Mouse (Mus musculus): ENCODE data around the gene Proser2. TPM values are rescaled to one million over a fixed set of nuclear protein-coding genes. Genes with fewer than 3 reads are reported as not detected.
A peak's percentile ranks its signal among the peaks of the same experiment; 100 is the strongest.

Gene Proser2
- polyA plus RNA-seq, 1 experiment from 2014 or later, result 2.8 TPM

DNA sequence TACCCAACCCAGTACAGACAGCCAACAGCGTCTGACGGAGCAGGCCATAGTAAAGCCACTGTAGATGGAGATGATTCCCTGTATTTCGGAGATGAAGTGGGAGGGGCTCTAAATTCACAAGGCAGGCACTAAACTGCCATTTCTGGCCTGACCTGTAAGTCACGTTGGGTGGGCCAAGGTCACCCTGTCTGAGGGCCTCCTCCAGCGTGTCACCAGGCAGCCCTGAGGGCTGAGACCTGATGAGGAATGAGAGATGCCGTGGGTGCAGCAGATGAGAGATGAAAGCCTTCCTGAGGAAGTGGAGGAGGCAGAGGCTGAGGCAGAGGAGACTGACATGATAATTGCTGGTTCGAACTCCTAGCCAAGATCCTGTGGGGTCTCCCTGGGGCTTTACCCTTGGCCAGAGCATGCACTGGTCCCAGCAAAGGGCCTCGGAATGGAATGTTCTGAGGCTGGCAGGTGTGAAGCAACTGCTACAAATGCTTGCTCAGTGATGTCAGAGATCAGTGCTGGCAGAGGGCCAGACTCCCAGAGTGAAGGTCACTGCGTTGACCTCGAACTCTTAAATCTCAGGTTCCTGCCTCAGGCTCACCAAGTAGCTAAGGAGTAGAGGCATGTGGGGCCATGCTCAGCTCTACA lies 55.0 kb downstream of the Proser2 start:
- ATAC-seq (replicated peaks; ENCODE audit: low FRiP score) (no peak), DNase-seq (ENCODE audit: low spot score) (peak; percentile 61)
- no peaks in the 10 kb centered on the region for H3K36me3 ChIP-seq (ENCODE audit: control insufficient read depth, insufficient read depth, low read length)
- no peaks in the 10 kb centered on the region for H3K9me3 ChIP-seq (ENCODE audit: control insufficient read depth, low read length)
- no peak overlapping the region for H3K9ac ChIP-seq (ENCODE audit: low read length)
- WGBS, result 80% methylated on average over 10 of the region's 10 CpGs
- no peak overlapping the region for H3K27ac ChIP-seq (ENCODE audit: low read depth, low read length)
- H3K4me3 ChIP-seq (ENCODE audit: low read depth, low read length), result no peak overlapping the region
- no peak overlapping the region for H3K4me2 ChIP-seq (ENCODE audit: low read depth, low read length, severe bottlenecking)
- H3K4me1 ChIP-seq (replicated peaks; ENCODE audit: control insufficient read depth, insufficient read depth, low read length), result no peaks in the 10 kb centered on the region
- no peaks in the 10 kb centered on the region for H3K27me3 ChIP-seq (ENCODE audit: control insufficient read depth, insufficient read depth, low read length)

GRCm38 (mm10) chr2:6072685-6073260 lies 57.2 kb downstream of the Proser2 start:
- Histone ChIP-seq H3K36me3 (ENCODE audit: control insufficient read depth, insufficient read depth, low read length) (no peaks in the 10 kb centered on the region), H3K9me3 (ENCODE audit: control insufficient read depth, low read length) (no peaks in the 10 kb centered on the region), H3K4me3 (ENCODE audit: low read depth, low read length) (no peak overlapping the region), H3K4me2 (ENCODE audit: low read depth, low read length, severe bottlenecking) (no peak overlapping the region), H3K27me3 (ENCODE audit: control insufficient read depth, insufficient read depth, low read length) (no peaks in the 10 kb centered on the region), H3K27ac (ENCODE audit: low read depth, low read length) (no peak overlapping the region), H3K9ac (ENCODE audit: low read length) (no peak overlapping the region), H3K4me1 (replicated peaks; ENCODE audit: control insufficient read depth, insufficient read depth, low read length) (no peaks in the 10 kb centered on the region)
- ATAC-seq (replicated peaks; ENCODE audit: low FRiP score) (no peak), DNase-seq (ENCODE audit: low spot score) (no peak)
- WGBS, result 83% methylated on average over 7 of the region's 7 CpGs

DNA sequence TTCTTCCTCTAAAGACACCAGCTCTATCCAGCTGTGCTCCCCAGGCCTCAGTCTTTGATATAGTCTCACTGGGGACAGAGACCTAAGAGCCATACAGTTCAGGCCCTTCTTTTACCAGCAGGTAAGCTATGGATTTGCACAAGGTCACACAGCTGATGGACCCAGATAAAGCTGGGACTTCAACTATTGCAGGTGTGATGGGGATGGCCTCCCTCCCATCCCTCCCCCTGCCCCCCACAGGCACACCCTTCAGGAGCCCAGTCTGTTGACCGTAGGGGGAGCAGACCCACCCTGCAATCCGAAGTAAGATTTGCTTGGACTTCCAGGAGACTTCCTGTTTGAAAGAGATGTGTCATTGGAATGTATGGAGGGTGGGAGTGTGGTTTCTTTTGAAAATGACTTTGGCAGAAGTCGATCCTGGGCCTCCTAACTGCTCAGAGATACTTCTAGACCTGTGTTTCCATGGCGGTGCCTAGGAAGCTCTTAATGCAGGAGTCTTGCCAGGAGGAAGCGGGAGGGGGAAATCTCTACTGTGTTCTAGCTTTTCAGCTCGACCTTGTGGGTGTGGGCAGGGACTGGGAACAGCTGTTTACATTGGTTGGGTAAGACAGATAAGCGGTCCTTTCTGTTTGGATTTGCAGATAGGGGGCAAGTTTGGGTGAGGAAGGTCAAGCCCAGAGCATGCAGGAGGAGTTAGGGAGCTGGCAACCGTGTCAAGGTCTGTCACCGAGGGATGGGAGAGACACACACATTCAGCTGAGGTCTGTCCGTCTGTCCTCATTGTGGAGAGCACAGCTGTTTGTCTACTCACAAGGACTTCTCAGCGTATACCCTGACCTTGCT lies 58.2 kb downstream of the Proser2 start:
- WGBS, result 73% methylated on average over 11 of the region's 11 CpGs
- no peak overlapping the region for H3K27ac ChIP-seq (ENCODE audit: low read depth, low read length)
- no peak overlapping the region for H3K4me3 ChIP-seq (ENCODE audit: low read depth, low read length)
- no peak for DNase-seq (ENCODE audit: low spot score)
- H3K9me3 ChIP-seq (ENCODE audit: control insufficient read depth, low read length), result no peaks in the 10 kb centered on the region
- no peaks in the 10 kb centered on the region for H3K4me1 ChIP-seq (replicated peaks; ENCODE audit: control insufficient read depth, insufficient read depth, low read length)
- no peaks in the 10 kb centered on the region for H3K36me3 ChIP-seq (ENCODE audit: control insufficient read depth, insufficient read depth, low read length)
- no peak for ATAC-seq (replicated peaks; ENCODE audit: low FRiP score)
- H3K9ac ChIP-seq (ENCODE audit: low read length), result no peak overlapping the region
- H3K27me3 ChIP-seq (ENCODE audit: control insufficient read depth, insufficient read depth, low read length), result no peaks in the 10 kb centered on the region
- H3K4me2 ChIP-seq (ENCODE audit: low read depth, low read length, severe bottlenecking), result no peak overlapping the region

- DNase-seq (ENCODE audit: low spot score), result no peak
- ATAC-seq (replicated peaks; ENCODE audit: low FRiP score), result no peak
- H3K36me3 ChIP-seq (ENCODE audit: control insufficient read depth, insufficient read depth, low read length), result no peaks in the 10 kb centered on the region
- no peaks in the 10 kb centered on the region for H3K4me1 ChIP-seq (replicated peaks; ENCODE audit: control insufficient read depth, insufficient read depth, low read length)
- no peak overlapping the region for H3K9ac ChIP-seq (ENCODE audit: low read length)
- no peak overlapping the region for H3K27ac ChIP-seq (ENCODE audit: low read depth, low read length)
- no peak overlapping the region for H3K4me3 ChIP-seq (ENCODE audit: low read depth, low read length)
- no peaks in the 10 kb centered on the region for H3K27me3 ChIP-seq (ENCODE audit: control insufficient read depth, insufficient read depth, low read length)
- WGBS, result 52% methylated on average over 11 of the region's 11 CpGs
- H3K9me3 ChIP-seq (ENCODE audit: control insufficient read depth, low read length), result no peaks in the 10 kb centered on the region
- H3K4me2 ChIP-seq (ENCODE audit: low read depth, low read length, severe bottlenecking), result no peak overlapping the region
These were observed 59.1 kb downstream of the Proser2 start for GRCm38 (mm10) chr2:6070925-6071324.

DNA sequence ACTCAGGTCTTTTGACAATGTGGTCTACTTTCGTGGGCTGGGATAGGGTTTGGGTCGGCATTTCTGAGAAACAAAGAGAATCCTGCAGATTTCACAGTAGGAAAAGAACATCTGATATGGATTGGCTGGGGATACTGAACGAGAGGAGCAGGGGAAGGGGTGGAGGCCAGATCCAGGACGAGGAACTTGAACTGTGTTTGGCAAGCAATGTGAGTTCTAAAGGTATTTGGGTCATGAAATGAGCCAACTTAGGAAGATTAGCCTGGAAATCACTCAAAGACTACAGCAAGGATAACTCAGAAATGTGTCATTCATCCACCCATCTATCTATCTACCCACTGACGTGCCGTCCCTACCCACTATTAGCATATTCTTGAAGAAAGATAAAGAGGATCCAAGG lies 62.7 kb downstream of the Proser2 start:
- H3K9me3 ChIP-seq (ENCODE audit: control insufficient read depth, low read length), result no peaks in the 10 kb centered on the region
- WGBS, result 86% methylated on average over 6 of the region's 6 CpGs
- no peak overlapping the region for H3K4me3 ChIP-seq (ENCODE audit: low read depth, low read length)
- ATAC-seq (replicated peaks; ENCODE audit: low FRiP score) (no peak), DNase-seq (ENCODE audit: low spot score) (no peak)
- no peak overlapping the region for H3K4me2 ChIP-seq (ENCODE audit: low read depth, low read length, severe bottlenecking)
- H3K36me3 ChIP-seq (ENCODE audit: control insufficient read depth, insufficient read depth, low read length), result no peaks in the 10 kb centered on the region
- no peak overlapping the region for H3K27ac ChIP-seq (ENCODE audit: low read depth, low read length)
- no peaks in the 10 kb centered on the region for H3K27me3 ChIP-seq (ENCODE audit: control insufficient read depth, insufficient read depth, low read length)
- H3K9ac ChIP-seq (ENCODE audit: low read length), result no peak overlapping the region
- H3K4me1 ChIP-seq (replicated peaks; ENCODE audit: control insufficient read depth, insufficient read depth, low read length), result no peaks in the 10 kb centered on the region

DNA sequence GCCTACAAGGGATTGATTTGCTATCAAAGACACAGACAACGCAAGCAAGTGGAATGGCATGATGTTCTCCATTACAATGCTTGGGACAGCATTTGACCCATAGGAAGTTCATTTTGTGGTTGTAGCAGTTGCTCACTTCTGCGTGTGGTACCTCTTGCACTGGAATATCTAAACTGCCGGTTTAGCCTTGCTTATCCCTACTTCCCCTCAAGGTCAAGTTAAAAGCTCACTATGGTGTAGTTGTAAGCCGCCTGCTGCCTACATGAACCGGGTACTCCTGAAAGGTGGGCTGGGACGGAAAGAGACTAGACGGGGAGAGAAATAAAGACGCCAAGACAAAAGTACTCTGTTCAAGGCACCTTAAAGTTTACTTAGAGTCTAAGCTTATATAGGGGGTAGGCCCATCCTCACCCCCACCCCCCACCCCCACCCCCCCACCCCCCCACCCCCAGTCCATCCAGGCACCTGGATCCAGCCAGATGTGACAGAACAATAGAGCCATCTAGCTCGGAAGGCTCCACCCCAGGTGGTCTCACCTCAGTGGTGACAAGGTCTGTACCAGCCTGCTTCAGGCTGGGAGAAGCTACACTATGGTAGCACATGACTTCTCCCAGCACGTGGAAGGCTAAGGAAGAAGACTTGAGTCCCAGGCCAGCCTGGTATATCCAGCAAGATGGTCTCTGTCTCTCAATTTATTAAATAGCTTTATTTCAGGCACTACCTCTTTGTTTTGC lies 69.8 kb downstream of the Proser2 start:
- no peaks in the 10 kb centered on the region for H3K27me3 ChIP-seq (ENCODE audit: control insufficient read depth, insufficient read depth, low read length)
- no peaks in the 10 kb centered on the region for H3K36me3 ChIP-seq (ENCODE audit: control insufficient read depth, insufficient read depth, low read length)
- no peak for ATAC-seq (replicated peaks; ENCODE audit: low FRiP score)
- H3K27ac ChIP-seq (ENCODE audit: low read depth, low read length), result no peak overlapping the region
- H3K9me3 ChIP-seq (ENCODE audit: control insufficient read depth, low read length), result no peaks in the 10 kb centered on the region
- H3K4me2 ChIP-seq (ENCODE audit: low read depth, low read length, severe bottlenecking), result no peak overlapping the region
- no peak overlapping the region for H3K4me3 ChIP-seq (ENCODE audit: low read depth, low read length)
- DNase-seq (ENCODE audit: low spot score), result no peak
- no peaks in the 10 kb centered on the region for H3K4me1 ChIP-seq (replicated peaks; ENCODE audit: control insufficient read depth, insufficient read depth, low read length)
- WGBS, result 74% methylated on average over 10 of the region's 10 CpGs
- no peak overlapping the region for H3K9ac ChIP-seq (ENCODE audit: low read length)

GRCm38 (mm10) chr2:6059291-6059690 lies 70.7 kb downstream of the Proser2 start:
- H3K36me3 ChIP-seq (ENCODE audit: control insufficient read depth, insufficient read depth, low read length), result no peaks in the 10 kb centered on the region
- no peak overlapping the region for H3K9ac ChIP-seq (ENCODE audit: low read length)
- H3K9me3 ChIP-seq (ENCODE audit: control insufficient read depth, low read length), result no peaks in the 10 kb centered on the region
- no peak overlapping the region for H3K4me3 ChIP-seq (ENCODE audit: low read depth, low read length)
- H3K27ac ChIP-seq (ENCODE audit: low read depth, low read length), result no peak overlapping the region
- ATAC-seq (replicated peaks; ENCODE audit: low FRiP score), result no peak
- no peaks in the 10 kb centered on the region for H3K4me1 ChIP-seq (replicated peaks; ENCODE audit: control insufficient read depth, insufficient read depth, low read length)
- H3K27me3 ChIP-seq (ENCODE audit: control insufficient read depth, insufficient read depth, low read length), result no peaks in the 10 kb centered on the region
- H3K4me2 ChIP-seq (ENCODE audit: low read depth, low read length, severe bottlenecking), result no peak overlapping the region
- no peak for DNase-seq (ENCODE audit: low spot score)
- WGBS, result 91% methylated on average over 2 of the region's 2 CpGs

- ATAC-seq (replicated peaks; ENCODE audit: low FRiP score), result no peak
- no peaks in the 10 kb centered on the region for H3K4me1 ChIP-seq (replicated peaks; ENCODE audit: control insufficient read depth, insufficient read depth, low read length)
- no peak for DNase-seq (ENCODE audit: low spot score)
- H3K36me3 ChIP-seq (ENCODE audit: control insufficient read depth, insufficient read depth, low read length), result no peaks in the 10 kb centered on the region; the same call in 1 of the 2 replicates
- H3K27me3 ChIP-seq (ENCODE audit: control insufficient read depth, insufficient read depth, low read length), result no peaks in the 10 kb centered on the region
- H3K9ac ChIP-seq (ENCODE audit: low read length), result no peak overlapping the region
- H3K4me3 ChIP-seq (ENCODE audit: low read depth, low read length), result no peak overlapping the region
- H3K9me3 ChIP-seq (ENCODE audit: control insufficient read depth, low read length), result no peaks in the 10 kb centered on the region
- WGBS, result 93% methylated on average over 3 of the region's 3 CpGs
- H3K27ac ChIP-seq (ENCODE audit: low read depth, low read length), result no peak overlapping the region
- no peak overlapping the region for H3K4me2 ChIP-seq (ENCODE audit: low read depth, low read length, severe bottlenecking)
These were observed 73.5 kb downstream of the Proser2 start for GRCm38 (mm10) chr2:6056518-6056917.
